In the genomic region with DNA sequence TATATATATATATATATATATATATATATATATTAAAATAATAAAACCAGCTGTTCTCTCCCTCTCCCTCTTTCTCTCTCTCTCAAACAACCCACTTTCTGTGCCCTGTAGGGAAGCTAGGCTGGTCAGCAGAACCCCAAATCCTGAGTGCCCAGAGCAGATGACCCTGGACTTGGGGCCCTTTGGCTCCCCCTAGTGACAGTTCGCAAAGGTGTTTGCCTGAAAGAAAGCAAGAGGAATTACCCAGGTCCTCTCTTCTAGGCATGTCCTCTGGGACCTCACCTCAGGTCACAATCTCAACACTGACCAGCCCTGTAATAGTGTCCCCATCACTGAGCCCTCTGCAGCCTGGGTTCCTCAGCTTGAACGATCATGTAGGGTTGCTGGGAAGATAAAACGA, we compare ENCODE assay signal across 11 mouse cellular contexts. TPM values are rescaled to one million over a fixed set of nuclear protein-coding genes. Genes with fewer than 3 reads are reported as not detected.
A peak's percentile ranks its signal among the peaks of the same experiment; 100 is the strongest.
DNase-seq lines count a peak whose midpoint lies in the region; ATAC-seq and TF ChIP-seq lines count a peak whose summit lies in the region.
"Had no signal": no experiment of that assay in that cellular context is flagged by ENCODE, and none has a peak within 500 bp of the region (broad histone marks: within the 10 kb centered on the region; RNA-seq: fewer than 3 reads in every experiment).

No protein-coding gene starts in this region.

- peak; percentile 34; the same call in 1 of the 2 replicates for TF ChIP-seq CTCF in embryonic fibroblast, embryonic 13.5 days (IDR thresholded peaks at IDR 0.05; ENCODE audit: borderline replicate concordance, insufficient read depth, low read length)

- peak; percentile 63 for DNase-seq in hindbrain, embryonic 14.5 days (ENCODE audit: low spot score)
- peak; percentile 17 for DNase-seq in CD4-positive helper T cell, adult 2 months (ENCODE audit: low read depth, low spot score)
- peak; percentile 78 for DNase-seq in adrenal gland, postnatal 14 days
- DNase-seq in left cerebral cortex, postnatal 25 days (ENCODE audit: low spot score in 2 of 2), result peak; percentile 30 to 46
- peak; percentile 61 for DNase-seq in retina, postnatal 7 days (ENCODE audit: low read depth, low spot score)

- intact Hi-C loops in left cerebral cortex, postnatal 25 days (cut with DNase I), result no loop called here

- H3K4me3 ChIP-seq in hindbrain, embryonic 14.5 days (replicated peaks; ENCODE audit: low read length), result no peak overlapping the region
- H3K4me3 ChIP-seq in hindbrain, embryonic 13.5 days, result no peak overlapping the region
- H3K4me3 ChIP-seq in embryonic fibroblast, embryonic 13.5 days (ENCODE audit: insufficient read depth, low read length), result no peak overlapping the region
- H3K4me3 ChIP-seq: embryonic facial prominence, embryonic 13.5 days; limb, embryonic 13.5 days; stomach, embryonic 15.5 days had no signal

- TF ChIP-seq POLR2A in embryonic fibroblast, embryonic 13.5 days (IDR thresholded peaks at IDR 0.05; ENCODE audit: low read depth, low read length), result no peak

- 11% methylated on average over 3 of the region's 3 CpGs for WGBS in hindbrain, embryonic 14.5 days
- WGBS in hindbrain, embryonic 13.5 days, result 19% methylated on average over 3 of the region's 3 CpGs

- no peak overlapping the region for H3K27ac ChIP-seq in hindbrain, embryonic 14.5 days
- no peak overlapping the region for H3K27ac ChIP-seq in hindbrain, embryonic 13.5 days
- no peak overlapping the region for H3K27ac ChIP-seq in embryonic fibroblast, embryonic 13.5 days (ENCODE audit: insufficient read depth, low read length)
- H3K27ac ChIP-seq: embryonic facial prominence, embryonic 13.5 days; limb, embryonic 13.5 days; stomach, embryonic 15.5 days had no signal

- no peaks in the 10 kb centered on the region for H3K9me3 ChIP-seq in hindbrain, embryonic 14.5 days (ENCODE audit: control insufficient read depth, low read length)
- no peaks in the 10 kb centered on the region for H3K9me3 ChIP-seq in hindbrain, embryonic 13.5 days
- H3K9me3 ChIP-seq: embryonic facial prominence, embryonic 13.5 days; limb, embryonic 13.5 days; stomach, embryonic 15.5 days had no signal

- no peaks in the 10 kb centered on the region for H3K36me3 ChIP-seq in hindbrain, embryonic 14.5 days (replicated peaks; ENCODE audit: control insufficient read depth, insufficient read depth)
- H3K36me3 ChIP-seq in hindbrain, embryonic 13.5 days, result no peaks in the 10 kb centered on the region
- H3K36me3 ChIP-seq: embryonic facial prominence, embryonic 13.5 days; limb, embryonic 13.5 days; stomach, embryonic 15.5 days had no signal

- H3K27me3 ChIP-seq in hindbrain, embryonic 14.5 days (ENCODE audit: control insufficient read depth, insufficient read depth, low read length), result 0 out of 2 replicates have a peak, but pooled peaks cover 6% of the 10 kb centered on the region
- peaks cover 14% of the 10 kb centered on the region for H3K27me3 ChIP-seq in hindbrain, embryonic 13.5 days

- peaks cover 13% of the 10 kb centered on the region for H3K4me1 ChIP-seq in hindbrain, embryonic 14.5 days (replicated peaks; ENCODE audit: control insufficient read depth, insufficient read depth, low read length)
- H3K4me1 ChIP-seq in hindbrain, embryonic 13.5 days (replicated peaks), result peaks cover 34% of the 10 kb centered on the region
- H3K4me1 ChIP-seq in embryonic fibroblast, embryonic 13.5 days (ENCODE audit: control insufficient read depth, insufficient read depth, low read length), result no peaks in the 10 kb centered on the region

- no peak for ATAC-seq in hindbrain, embryonic 14.5 days (ENCODE audit: low FRiP score)
- no peak for ATAC-seq in hindbrain, embryonic 13.5 days (ENCODE audit: low FRiP score)
- no peak for ATAC-seq in monocyte, adult 5-6 weeks (replicated peaks; ENCODE audit: insufficient number of reproducible peaks, low FRiP score, low TSS enrichment, poor library complexity, severe bottlenecking)

- H3K9ac ChIP-seq in hindbrain, embryonic 14.5 days, result no peak overlapping the region
- H3K9ac ChIP-seq in hindbrain, embryonic 13.5 days, result no peak overlapping the region
- H3K9ac ChIP-seq: embryonic facial prominence, embryonic 13.5 days; limb, embryonic 13.5 days; stomach, embryonic 15.5 days had no signal

- no peak overlapping the region for H3K4me2 ChIP-seq in hindbrain, embryonic 14.5 days (replicated peaks)
- H3K4me2 ChIP-seq in hindbrain, embryonic 13.5 days, result no peak overlapping the region
- H3K4me2 ChIP-seq: embryonic facial prominence, embryonic 13.5 days; limb, embryonic 13.5 days; stomach, embryonic 15.5 days had no signal

RNA-seq across cellular contexts. Expression of gene Scube1, which starts 2.8 kb away (rescaled TPM):
- 10.4 and 12.7 TPM in 2 replicates for polyA plus RNA-seq in hindbrain, embryonic 14.5 days (2014; fragmentation: Nextera tagmentation; extraction: Ambion mirVana)
- 13.5 and 16.5 TPM in 2 replicates for polyA plus RNA-seq in hindbrain, embryonic 13.5 days (2015; fragmentation: Nextera tagmentation; extraction: Ambion mirVana)
- total RNA-seq in adrenal gland, postnatal 14 days (2021), result 5.9 and 6.6 TPM in 2 replicates
- 2.2 and 6.3 TPM in 2 replicates for polyA plus RNA-seq in embryonic fibroblast, embryonic 13.5 days (2011; ENCODE audit: insufficient read length, low read depth, missing spikeins)
- total RNA-seq in left cerebral cortex, postnatal 25 days (2021), result 10 to 100 TPM; 82.1 to 84.7 TPM
- total RNA-seq in monocyte, adult 5-6 weeks (2017), result not detected in 3 replicates

RNA-seq across cellular contexts. Expression of gene Mpped1, which starts 51.6 kb away (rescaled TPM):
- 23.5 and 23.7 TPM in 2 replicates for polyA plus RNA-seq in hindbrain, embryonic 14.5 days (2014; fragmentation: Nextera tagmentation; extraction: Ambion mirVana)
- polyA plus RNA-seq in hindbrain, embryonic 13.5 days (2015; fragmentation: Nextera tagmentation; extraction: Ambion mirVana), result 11.3 and 11.7 TPM in 2 replicates
- total RNA-seq in adrenal gland, postnatal 14 days (2021), result not detected in 2 replicates
- not detected in 2 replicates for polyA plus RNA-seq in embryonic fibroblast, embryonic 13.5 days (2011; ENCODE audit: insufficient read length, low read depth, missing spikeins)
- total RNA-seq in left cerebral cortex, postnatal 25 days (2021), result 100 to 1,000 TPM; 170 to 215 TPM
- total RNA-seq in monocyte, adult 5-6 weeks (2017), result not detected in 3 replicates

Comparison
In these comparisons a context has a peak if more than half of its experiments do, and no peak if none do; other contexts are left out.
1. DNase-seq: peak in every context shown above with its lines; median percentile 78 in adrenal gland, postnatal 14 days; 63 in hindbrain, embryonic 14.5 days; 61 in retina, postnatal 7 days; 38 in left cerebral cortex, postnatal 25 days; 17 in CD4-positive helper T cell, adult 2 months.
2. RNA of gene Scube1, which starts 2.8 kb away (total RNA-seq): 82.1 to 84.7 TPM in left cerebral cortex, postnatal 25 days; 5.9 to 6.6 TPM in adrenal gland, postnatal 14 days and not detected in monocyte, adult 5-6 weeks; every median in the first group is over 10 times any median in the second.
3. RNA of gene Mpped1, which starts 51.6 kb away (total RNA-seq): 170 to 215 TPM in left cerebral cortex, postnatal 25 days; not detected in adrenal gland, postnatal 14 days and not detected in monocyte, adult 5-6 weeks; every median in the first group is over 100 times any median in the second.